Mouse (Mus musculus) spleen, postnatal 14 days (tissue): ENCODE results near the gene Mllt6.
"Not testable (repeated sequence)": the region's sequence is repeated elsewhere in the genome, so short reads cannot be mapped to it uniquely, and the experiment has no call there.

Experiments used
- DNase-seq, 2 experiments: peaks; one replicate each; pipeline ENCODE4 v3.0.0; 2021 to 2022; ENCODE audit warnings: low spot score in 2 of 2

Mllt6 gene

GRCm38 (mm10) chr11:97648541-97648940 is 14.7 kb upstream of the Mllt6 start:
- not testable (repeated sequence) for DNase-seq

- no peak for DNase-seq
Observed at GRCm38 (mm10) chr11:97650341-97650740, 12.9 kb upstream of the Mllt6 start.

- DNase-seq, result not testable (repeated sequence)
Observed at GRCm38 (mm10) chr11:97653376-97653775, 9.8 kb upstream of the Mllt6 start.

GRCm38 (mm10) chr11:97654210-97654609 is 9.0 kb upstream of the Mllt6 start:
- DNase-seq, result no peak

- DNase-seq, result no peak
Observed at GRCm38 (mm10) chr11:97656269-97656971, 6.8 kb upstream of the Mllt6 start.

GRCm38 (mm10) chr11:97657184-97657945 is 5.8 kb upstream of the Mllt6 start:
- no peak for DNase-seq

- DNase-seq, result not testable (repeated sequence)
Observed at GRCm38 (mm10) chr11:97657967-97658366, 5.2 kb upstream of the Mllt6 start.

GRCm38 (mm10) chr11:97658751-97659266 is 4.4 kb upstream of the Mllt6 start:
- DNase-seq, result no peak

GRCm38 (mm10) chr11:97659267-97659989 is 3.8 kb upstream of the Mllt6 start:
- peak in 1 of 2 experiments; percentile 40 for DNase-seq

- DNase-seq, result peak; percentile 48 to 56
Observed at GRCm38 (mm10) chr11:97659990-97660714, 3.1 kb upstream of the Mllt6 start.

- no peak for DNase-seq
Observed at GRCm38 (mm10) chr11:97660734-97661647, 2.2 kb upstream of the Mllt6 start.

- DNase-seq, result peak in 1 of 2 experiments; percentile 45
Observed at GRCm38 (mm10) chr11:97661648-97662133, 1.5 kb upstream of the Mllt6 start.

- DNase-seq, result peak in 1 of 2 experiments; percentile 25
Observed at GRCm38 (mm10) chr11:97662207-97662892, 864 bp upstream of the Mllt6 start.

- DNase-seq, result no peak
Observed at GRCm38 (mm10) chr11:97663528-97664338, 519 bp downstream of the Mllt6 start.

GRCm38 (mm10) chr11:97664339-97664665 is 1.1 kb downstream of the Mllt6 start:
- DNase-seq, result no peak

GRCm38 (mm10) chr11:97664771-97665240 is 1.6 kb downstream of the Mllt6 start:
- DNase-seq, result no peak

GRCm38 (mm10) chr11:97665431-97665830 is 2.2 kb downstream of the Mllt6 start:
- DNase-seq, result no peak

GRCm38 (mm10) chr11:97666221-97666620 is 3.0 kb downstream of the Mllt6 start:
- DNase-seq, result no peak

GRCm38 (mm10) chr11:97666794-97667193 is 3.6 kb downstream of the Mllt6 start:
- DNase-seq, result no peak
